Mouse (Mus musculus): ENCODE measurements around the gene Gosr1. TPM values are rescaled to one million over a fixed set of nuclear protein-coding genes. Genes with fewer than 3 reads are reported as not detected.
"Not testable (repeated sequence)": the region's sequence is repeated elsewhere in the genome, so short reads cannot be mapped to it uniquely, and the experiment has no call there.

Gosr1 gene
- 23.6 and 26.5 TPM in 2 replicates for polyA plus RNA-seq (2014; fragmentation: Nextera tagmentation; extraction: Ambion mirVana)

DNA sequence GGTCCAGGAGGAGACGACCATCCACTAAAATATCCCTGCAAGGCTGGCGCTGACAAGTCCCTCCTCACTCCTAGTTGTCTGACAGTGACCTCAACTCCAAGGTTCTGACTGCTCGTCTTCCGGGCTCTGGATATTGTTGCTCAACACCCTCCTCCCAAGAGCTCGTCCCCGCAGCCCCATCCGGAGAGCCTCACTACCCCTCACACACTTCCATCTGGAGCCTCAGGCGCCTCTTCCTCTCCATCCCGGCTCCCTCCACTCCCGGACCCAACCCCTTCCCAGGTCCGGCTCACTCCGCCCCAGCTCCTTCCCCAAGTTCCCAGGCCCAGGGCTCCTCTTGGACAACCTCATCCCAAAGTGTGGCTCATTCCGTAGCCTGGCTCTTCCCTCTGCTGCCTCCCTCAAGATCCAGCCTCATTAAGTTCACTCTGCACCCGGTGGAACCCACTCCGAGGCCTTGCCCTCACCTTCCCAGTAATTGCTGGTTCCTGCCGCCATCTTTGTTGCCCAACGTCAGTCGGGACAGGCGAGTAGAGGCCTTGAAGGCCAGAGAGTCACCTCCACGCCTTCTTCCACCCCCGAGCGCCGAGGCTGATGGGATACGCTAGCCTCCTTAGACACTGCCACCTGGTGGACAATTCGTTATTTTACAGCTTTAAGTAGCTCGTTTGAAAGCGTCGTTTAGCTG, at the start of gene Gosr1:
Gosr1 (minus strand) TSS at position 527 of the 688 bp plus-strand sequence.
- Histone ChIP-seq H3K4me3 (ENCODE audit: low read depth, low read length) (peak within 1 kb of the TSS; percentile 96), H3K4me2 (peak within 1 kb of the TSS; percentile 83), H3K9me3 (replicated peaks; ENCODE audit: control insufficient read depth, low read length) (no peaks in the 10 kb centered on the region), H3K27me3 (ENCODE audit: control insufficient read depth, insufficient read depth, low read length) (peaks cover 3% of the 10 kb centered on the region; the same call in 1 of the 2 replicates), H3K27ac (ENCODE audit: low read depth, low read length) (peak within 1 kb of the TSS; percentile 89), H3K36me3 (ENCODE audit: control insufficient read depth, insufficient read depth, low read length) (peaks cover 11% of the 10 kb centered on the region), H3K9ac (ENCODE audit: low read depth, low read length) (peak within 1 kb of the TSS; percentile 97), H3K4me1 (ENCODE audit: control insufficient read depth, insufficient read depth, low read length) (peaks cover 2% of the 10 kb centered on the region; the same call in 1 of the 2 replicates)
- peak; percentile 84 for ATAC-seq (replicated peaks; ENCODE audit: insufficient number of reproducible peaks, low FRiP score, low TSS enrichment)
- WGBS (ENCODE audit: insufficient replicate concordance): under 1% methylated on average over 28 of the region's 28 CpGs

DNA sequence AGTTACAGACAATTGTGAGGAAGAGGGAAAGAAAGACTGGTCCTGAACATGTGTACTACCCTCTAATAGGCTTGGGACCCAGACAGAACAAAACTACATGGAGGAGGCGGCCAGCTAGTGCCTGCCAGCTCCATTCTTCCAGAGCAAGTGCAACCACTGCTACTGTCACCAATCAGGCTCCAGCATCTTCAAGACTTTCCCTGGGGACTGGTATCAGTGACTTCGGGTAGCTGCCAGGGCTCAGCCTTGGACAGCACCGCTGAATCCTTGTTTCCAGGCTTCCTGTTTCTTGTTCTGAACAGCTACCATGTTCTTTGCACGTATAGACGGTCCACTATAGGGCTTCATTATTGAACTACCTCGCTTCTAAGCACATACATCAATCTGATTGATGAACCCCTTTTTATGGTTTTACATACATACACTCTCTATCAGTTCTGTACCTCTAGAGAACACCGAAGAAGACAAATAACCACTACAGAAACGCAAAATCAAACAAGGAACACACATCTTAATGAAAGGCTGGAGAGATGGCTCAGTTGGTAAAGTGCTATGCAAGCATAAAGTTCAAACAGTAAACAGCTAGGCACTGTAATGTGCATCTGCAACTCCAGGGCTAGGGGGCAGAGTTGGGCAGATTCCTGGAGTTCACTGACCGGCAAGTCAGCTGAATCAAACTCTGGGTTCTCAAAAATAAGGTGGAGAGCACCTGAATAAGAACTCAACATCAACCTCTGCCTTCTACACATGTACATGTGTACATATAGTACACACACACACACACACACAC, 47.5 kb upstream of the Gosr1 start:
- Histone ChIP-seq H3K27me3 (ENCODE audit: control insufficient read depth, insufficient read depth, low read length) (no peaks in the 10 kb centered on the region), H3K4me2 (no peak overlapping the region), H3K4me3 (ENCODE audit: low read depth, low read length) (no peak overlapping the region), H3K4me1 (ENCODE audit: control insufficient read depth, insufficient read depth, low read length) (no peaks in the 10 kb centered on the region), H3K27ac (ENCODE audit: low read depth, low read length) (no peak overlapping the region), H3K9ac (ENCODE audit: low read depth, low read length) (no peak overlapping the region), H3K36me3 (ENCODE audit: control insufficient read depth, insufficient read depth, low read length) (0 out of 2 replicates have a peak, but pooled peaks cover 3% of the 10 kb centered on the region), H3K9me3 (replicated peaks; ENCODE audit: control insufficient read depth, low read length) (no peaks in the 10 kb centered on the region)
- 85% methylated on average over 9 of the region's 9 CpGs for WGBS (ENCODE audit: insufficient replicate concordance)
- no peak for ATAC-seq (replicated peaks; ENCODE audit: insufficient number of reproducible peaks, low FRiP score, low TSS enrichment)

- WGBS (ENCODE audit: insufficient replicate concordance): 63% methylated on average over 3 of the region's 3 CpGs
Measured at GRCm38 (mm10) chr11:76809450-76809849, 46.1 kb upstream of the Gosr1 start.

GRCm38 (mm10) chr11:76808550-76808949, 45.2 kb upstream of the Gosr1 start:
- Histone ChIP-seq H3K4me3 (ENCODE audit: low read depth, low read length) (no peak overlapping the region), H3K4me2 (no peak overlapping the region), H3K4me1 (ENCODE audit: control insufficient read depth, insufficient read depth, low read length) (no peaks in the 10 kb centered on the region), H3K27ac (ENCODE audit: low read depth, low read length) (no peak overlapping the region), H3K9me3 (replicated peaks; ENCODE audit: control insufficient read depth, low read length) (no peaks in the 10 kb centered on the region), H3K36me3 (ENCODE audit: control insufficient read depth, insufficient read depth, low read length) (peaks cover 6% of the 10 kb centered on the region; the same call in 1 of the 2 replicates), H3K9ac (ENCODE audit: low read depth, low read length) (no peak overlapping the region), H3K27me3 (ENCODE audit: control insufficient read depth, insufficient read depth, low read length) (no peaks in the 10 kb centered on the region)
- WGBS (ENCODE audit: insufficient replicate concordance): 87% methylated on average over 7 of the region's 7 CpGs
- ATAC-seq (replicated peaks; ENCODE audit: insufficient number of reproducible peaks, low FRiP score, low TSS enrichment): no peak

More at GRCm38 (mm10) chr11:76809450-76809849, 46.1 kb upstream of the Gosr1 start:
- no peak for ATAC-seq (replicated peaks; ENCODE audit: insufficient number of reproducible peaks, low FRiP score, low TSS enrichment)
- H3K9ac ChIP-seq (ENCODE audit: low read depth, low read length): no peak overlapping the region
- H3K27me3 ChIP-seq (ENCODE audit: control insufficient read depth, insufficient read depth, low read length): no peaks in the 10 kb centered on the region
- H3K27ac ChIP-seq (ENCODE audit: low read depth, low read length): no peak overlapping the region
- no peak overlapping the region for H3K4me3 ChIP-seq (ENCODE audit: low read depth, low read length)
- no peaks in the 10 kb centered on the region for H3K9me3 ChIP-seq (replicated peaks; ENCODE audit: control insufficient read depth, low read length)
- H3K4me1 ChIP-seq (ENCODE audit: control insufficient read depth, insufficient read depth, low read length): no peaks in the 10 kb centered on the region
- peaks cover 6% of the 10 kb centered on the region; the same call in 1 of the 2 replicates for H3K36me3 ChIP-seq (ENCODE audit: control insufficient read depth, insufficient read depth, low read length)
- no peak overlapping the region for H3K4me2 ChIP-seq

DNA sequence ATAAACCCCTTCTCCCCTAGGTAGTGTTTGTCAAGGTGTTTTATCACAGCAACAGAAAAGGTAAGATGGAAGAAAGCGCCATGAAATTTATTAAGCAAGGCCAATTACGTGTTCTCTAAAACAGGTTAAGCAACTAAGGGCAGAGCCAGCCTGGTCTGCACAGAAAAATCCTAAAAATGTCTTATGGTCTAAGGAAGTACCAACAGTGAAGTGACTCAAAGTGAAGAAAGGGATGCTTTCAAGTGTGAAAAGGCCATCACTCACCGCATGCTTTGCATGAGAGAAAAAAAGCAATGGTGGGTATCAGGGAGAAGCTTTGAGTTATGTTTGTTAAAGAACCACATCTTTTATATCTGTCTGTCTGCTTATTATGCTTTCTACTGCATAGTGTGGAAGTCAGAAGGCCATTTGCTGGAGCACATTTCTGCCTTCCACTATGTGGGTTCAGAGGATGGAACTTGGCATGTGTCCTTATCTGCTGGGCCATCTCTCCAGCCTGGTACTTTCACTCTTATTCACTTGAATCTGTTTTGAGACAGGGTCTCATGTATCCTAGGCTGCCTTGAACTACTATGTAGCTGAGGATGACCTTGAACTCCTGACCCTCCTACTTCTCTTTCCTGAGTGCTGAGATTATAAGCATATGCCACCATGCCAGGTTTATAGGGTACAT, 43.8 kb upstream of the Gosr1 start:
- Histone ChIP-seq H3K9ac (ENCODE audit: low read depth, low read length) (no peak overlapping the region), H3K9me3 (replicated peaks; ENCODE audit: control insufficient read depth, low read length) (no peaks in the 10 kb centered on the region), H3K27ac (ENCODE audit: low read depth, low read length) (no peak overlapping the region), H3K27me3 (ENCODE audit: control insufficient read depth, insufficient read depth, low read length) (no peaks in the 10 kb centered on the region), H3K36me3 (ENCODE audit: control insufficient read depth, insufficient read depth, low read length) (peaks cover 8% of the 10 kb centered on the region; the same call in 1 of the 2 replicates), H3K4me3 (ENCODE audit: low read depth, low read length) (no peak overlapping the region), H3K4me1 (ENCODE audit: control insufficient read depth, insufficient read depth, low read length) (no peaks in the 10 kb centered on the region), H3K4me2 (no peak overlapping the region)
- WGBS (ENCODE audit: insufficient replicate concordance): 86% methylated on average over 3 of the region's 3 CpGs
- ATAC-seq (replicated peaks; ENCODE audit: insufficient number of reproducible peaks, low FRiP score, low TSS enrichment): no peak

DNA sequence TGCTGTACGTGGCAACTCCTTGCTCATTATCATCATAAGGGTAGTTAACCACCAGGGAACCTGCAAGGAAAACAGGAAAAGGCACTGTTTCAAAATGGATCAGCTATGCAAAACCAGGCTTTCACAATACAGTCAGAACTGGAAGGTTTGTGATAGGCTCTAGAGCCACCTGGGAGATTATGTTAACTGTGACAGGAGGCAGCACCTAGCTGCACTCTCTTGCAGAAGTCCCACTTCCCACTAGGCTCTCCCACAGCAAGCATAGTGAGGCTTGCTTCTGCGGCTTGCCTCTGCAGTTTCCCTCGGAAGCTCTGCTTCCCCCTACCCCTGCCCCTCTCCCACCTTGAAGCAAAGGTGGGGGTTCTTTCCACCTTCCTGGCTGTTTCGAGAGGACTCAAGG, 42.6 kb upstream of the Gosr1 start:
- Histone ChIP-seq H3K4me2 (no peak overlapping the region), H3K4me3 (ENCODE audit: low read depth, low read length) (no peak overlapping the region), H3K36me3 (ENCODE audit: control insufficient read depth, insufficient read depth, low read length) (peaks cover 8% of the 10 kb centered on the region; the same call in 1 of the 2 replicates), H3K4me1 (ENCODE audit: control insufficient read depth, insufficient read depth, low read length) (no peaks in the 10 kb centered on the region), H3K27ac (ENCODE audit: low read depth, low read length) (no peak overlapping the region), H3K27me3 (ENCODE audit: control insufficient read depth, insufficient read depth, low read length) (no peaks in the 10 kb centered on the region), H3K9ac (ENCODE audit: low read depth, low read length) (no peak overlapping the region), H3K9me3 (replicated peaks; ENCODE audit: control insufficient read depth, low read length) (no peaks in the 10 kb centered on the region)
- 81% methylated on average over 4 of the region's 4 CpGs for WGBS (ENCODE audit: insufficient replicate concordance)
- ATAC-seq (replicated peaks; ENCODE audit: insufficient number of reproducible peaks, low FRiP score, low TSS enrichment): no peak

- H3K9ac ChIP-seq (ENCODE audit: low read depth, low read length); H3K4me3 ChIP-seq (ENCODE audit: low read depth, low read length); H3K36me3 ChIP-seq (ENCODE audit: control insufficient read depth, insufficient read depth, low read length); H3K4me2 ChIP-seq; H3K4me1 ChIP-seq (ENCODE audit: control insufficient read depth, insufficient read depth, low read length); H3K27me3 ChIP-seq (ENCODE audit: control insufficient read depth, insufficient read depth, low read length); H3K9me3 ChIP-seq (replicated peaks; ENCODE audit: control insufficient read depth, low read length); ATAC-seq (replicated peaks; ENCODE audit: insufficient number of reproducible peaks, low FRiP score, low TSS enrichment); H3K27ac ChIP-seq (ENCODE audit: low read depth, low read length): not testable (repeated sequence)
- 79% methylated on average over 4 of the region's 4 CpGs for WGBS (ENCODE audit: insufficient replicate concordance)
Measured at GRCm38 (mm10) chr11:76805072-76805471, 41.7 kb upstream of the Gosr1 start.

- Histone ChIP-seq H3K9ac (ENCODE audit: low read depth, low read length) (no peak overlapping the region), H3K9me3 (replicated peaks; ENCODE audit: control insufficient read depth, low read length) (no peaks in the 10 kb centered on the region), H3K27ac (ENCODE audit: low read depth, low read length) (no peak overlapping the region), H3K4me1 (ENCODE audit: control insufficient read depth, insufficient read depth, low read length) (no peaks in the 10 kb centered on the region), H3K4me2 (no peak overlapping the region), H3K27me3 (ENCODE audit: control insufficient read depth, insufficient read depth, low read length) (no peaks in the 10 kb centered on the region), H3K36me3 (ENCODE audit: control insufficient read depth, insufficient read depth, low read length) (peaks cover 12% of the 10 kb centered on the region), H3K4me3 (ENCODE audit: low read depth, low read length) (no peak overlapping the region)
- no peak for ATAC-seq (replicated peaks; ENCODE audit: insufficient number of reproducible peaks, low FRiP score, low TSS enrichment)
- 80% methylated on average over 3 of the region's 3 CpGs for WGBS (ENCODE audit: insufficient replicate concordance)
Measured at GRCm38 (mm10) chr11:76803266-76803665, 39.9 kb upstream of the Gosr1 start.

All from heart, embryonic 11.5 days (tissue).